Mouse (Mus musculus) heart, embryonic 10.5 days (tissue): ENCODE measurements around the gene Zfp626. TPM values are rescaled to one million over a fixed set of nuclear protein-coding genes. Genes with fewer than 3 reads are reported as not detected.

Experiments used
- polyA plus RNA-seq: library from polyadenylated mRNA; unstranded; fragments of >200 nt; fragmentation: Nextera tagmentation; extraction: Ambion mirVana; gene quantifications from 2 replicates; pipeline ENCODE4 v1.2.1, GENCODE M21; 2016

The Zfp626 gene
- polyA plus RNA-seq, 1 experiment from 2014 or later: 1.3 TPM

Other genes starting within 250 kb of the Zfp626 start
- gene Akt2, start 215.6 kb upstream of the Zfp626 start, polyA plus RNA-seq: 94.8 and 106 TPM in 2 replicates
- gene Ttc9b, start 153.3 kb upstream of the Zfp626 start, polyA plus RNA-seq: not detected in 2 replicates
- 4.5 and 10.6 TPM in 2 replicates for gene Map3k10, start 132.6 kb upstream of the Zfp626 start, polyA plus RNA-seq
- 1.6 and 2.5 TPM in 2 replicates for gene Zfp607b, start 117.9 kb upstream of the Zfp626 start, polyA plus RNA-seq
- 23.8 and 28.7 TPM in 2 replicates for gene Zfp60, start 75.8 kb upstream of the Zfp626 start, polyA plus RNA-seq
- gene Zfp59, start 31.4 kb downstream of the Zfp626 start, polyA plus RNA-seq: 6.9 and 7.4 TPM in 2 replicates
- gene Zfp607a, start 50.3 kb downstream of the Zfp626 start, polyA plus RNA-seq: 4.4 and 4.7 TPM in 2 replicates
- 7.0 and 7.8 TPM in 2 replicates for gene Zfp974, start 122.3 kb downstream of the Zfp626 start, polyA plus RNA-seq
- 15.5 and 17.1 TPM in 2 replicates for gene Zfp780b, start 172.0 kb downstream of the Zfp626 start, polyA plus RNA-seq
- 4.0 and 7.0 TPM in 2 replicates for gene Zfp850, start 206.9 kb downstream of the Zfp626 start, polyA plus RNA-seq
- gene Psmc4, start 242.9 kb downstream of the Zfp626 start, polyA plus RNA-seq: 315 and 364 TPM in 2 replicates